Comparison of ENCODE assay signal across 8 mouse cellular contexts in genomic region chr7:46559643-46560042, GRCm38 (mm10).
DNase-seq lines count a peak whose midpoint lies in the region; ATAC-seq lines count a peak whose summit lies in the region.
"Had no signal": no experiment of that assay in that cellular context is flagged by ENCODE, and none has a peak within 500 bp of the region (broad histone marks: within the 10 kb centered on the region; RNA-seq: fewer than 3 reads in every experiment).

No protein-coding gene starts in this region.

- DNase-seq in 3T3-L1 (ENCODE audit: low read depth, low spot score): peak; percentile 43
- DNase-seq in A20 (ENCODE audit: low read depth, low spot score): peak; percentile 6
- peak; percentile 88 for DNase-seq in cerebellum, adult 9-10 months
- DNase-seq in kidney, postnatal 14 days: peak; percentile 23
- DNase-seq in T-cell, adult 2 months (ENCODE audit: low spot score): no peak
- DNase-seq in frontal cortex, adult 2 months (ENCODE audit: extremely low spot score in 1 of 2, low spot score in 1 of 2): no peak
- DNase-seq: thymus, adult 18-20 months had no signal

- ATAC-seq in erythroid progenitor cell, adult 5-6 weeks (replicated peaks; ENCODE audit: low FRiP score, poor library complexity, severe bottlenecking): no peak

Comparison
In these comparisons a context has a peak if more than half of its experiments do, and no peak if none do; other contexts are left out.
1. DNase-seq: peak in 3T3-L1 (single experiment), A20 (single experiment), cerebellum, adult 9-10 months (single experiment) and kidney, postnatal 14 days (single experiment); none in T-cell, adult 2 months (single experiment) and frontal cortex, adult 2 months (0 of 2).